Mouse (Mus musculus): ENCODE data around the gene Ifrd1.

The Ifrd1 gene

DNA sequence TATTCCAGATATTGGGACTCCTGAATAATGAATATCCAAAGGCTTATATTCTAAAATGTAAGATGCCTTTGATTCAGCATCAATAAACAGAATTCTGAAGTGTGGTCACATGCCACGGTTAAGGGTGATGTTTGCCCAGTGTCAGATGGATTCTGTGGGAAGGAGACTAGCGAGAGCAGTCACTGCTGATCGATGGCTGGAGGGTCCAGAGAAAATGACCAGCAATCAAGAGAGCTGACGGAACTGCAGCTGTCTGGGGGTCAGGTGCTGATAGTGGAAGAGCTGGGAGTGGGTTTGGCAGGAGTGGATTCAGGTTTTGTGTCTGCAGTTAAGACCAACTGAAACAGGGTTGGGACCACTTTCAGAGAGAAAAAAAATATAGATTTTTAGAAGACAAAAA lies 5.1 kb downstream of the Ifrd1 start:
- DNase-seq (ENCODE audit: low spot score in 2 of 2), result no peak

DNA sequence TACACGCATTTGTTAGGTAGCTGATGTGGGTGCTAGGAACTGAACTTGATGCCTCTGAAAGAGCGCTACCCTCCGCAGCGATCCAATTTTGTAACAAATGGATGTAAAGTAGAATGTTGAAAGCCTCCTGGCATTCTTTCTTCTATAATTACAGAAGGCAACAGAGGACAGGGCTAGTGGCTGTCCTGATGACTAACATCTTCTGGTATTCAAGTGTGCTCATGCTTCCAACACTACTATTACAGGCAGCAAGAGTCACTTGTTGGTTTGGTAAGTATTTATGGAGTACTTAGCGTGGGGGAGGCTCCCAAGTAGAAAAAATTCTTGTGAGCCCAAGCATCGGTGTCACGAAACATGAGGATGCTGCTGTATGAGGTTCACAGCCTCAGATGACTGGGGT lies 9.1 kb downstream of the Ifrd1 start:
- DNase-seq (ENCODE audit: low spot score in 2 of 2), result no peak

DNA sequence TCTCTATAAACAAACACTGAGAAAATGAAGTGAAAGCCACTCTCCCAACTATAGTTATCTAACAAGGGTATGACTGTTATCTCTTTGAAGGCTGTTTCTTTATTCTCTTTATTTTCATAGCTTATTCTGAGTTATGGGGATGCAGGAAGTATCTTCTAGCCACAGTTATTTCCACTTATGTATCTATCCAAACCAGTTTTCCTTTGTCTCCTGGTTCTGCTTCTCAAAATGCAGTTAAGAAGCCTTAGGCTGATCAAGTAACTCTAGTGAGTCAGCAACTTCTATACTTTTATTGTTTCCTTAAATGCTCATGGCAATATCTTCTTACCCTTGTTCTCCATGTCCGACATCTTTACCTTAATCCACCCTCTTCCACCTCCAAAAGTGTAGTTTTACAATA lies 16.1 kb downstream of the Ifrd1 start:
- DNase-seq (ENCODE audit: low spot score in 2 of 2), result no peak

- peak; percentile 49 to 68 for DNase-seq (ENCODE audit: low spot score in 2 of 2)
Measured at GRCm38 (mm10) chr12:40231632-40232031, 16.7 kb downstream of the Ifrd1 start.

GRCm38 (mm10) chr12:40224171-40224880 lies 24.0 kb downstream of the Ifrd1 start:
- no peak for DNase-seq (ENCODE audit: low spot score in 2 of 2)

DNA sequence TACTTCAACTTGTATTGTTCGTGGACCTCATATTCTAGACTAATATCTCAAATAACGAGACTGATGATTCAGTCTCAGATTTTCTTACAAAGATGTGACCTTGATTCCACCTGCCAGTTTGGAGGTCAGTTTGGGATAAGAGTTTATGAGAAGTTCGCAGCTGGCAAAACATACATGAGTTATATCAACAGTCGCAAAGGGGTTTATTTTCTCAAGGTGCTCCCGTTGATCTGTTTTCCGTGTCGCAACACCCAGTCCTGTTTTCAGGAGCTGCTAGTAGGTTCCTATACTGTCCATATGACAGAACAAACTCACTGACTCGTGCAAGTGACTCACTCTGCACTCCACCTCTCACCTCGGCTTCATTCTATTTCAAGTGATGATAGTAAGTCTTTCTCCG lies 24.6 kb downstream of the Ifrd1 start:
- DNase-seq (ENCODE audit: low spot score in 2 of 2), result no peak

GRCm38 (mm10) chr12:40223082-40223619 lies 25.2 kb downstream of the Ifrd1 start:
- DNase-seq (ENCODE audit: low spot score in 2 of 2), result peak; percentile 100

- peak; percentile 96 for DNase-seq (ENCODE audit: low spot score in 2 of 2)
Measured at GRCm38 (mm10) chr12:40222251-40223081, 25.8 kb downstream of the Ifrd1 start.

- DNase-seq (ENCODE audit: low spot score in 2 of 2), result no peak
Measured at GRCm38 (mm10) chr12:40221611-40222010, 26.7 kb downstream of the Ifrd1 start.

GRCm38 (mm10) chr12:40220896-40221295 lies 27.4 kb downstream of the Ifrd1 start:
- no peak for DNase-seq (ENCODE audit: low spot score in 2 of 2)

- no peak for DNase-seq (ENCODE audit: low spot score in 2 of 2)
Measured at GRCm38 (mm10) chr12:40220001-40220570, 28.2 kb downstream of the Ifrd1 start.

DNA sequence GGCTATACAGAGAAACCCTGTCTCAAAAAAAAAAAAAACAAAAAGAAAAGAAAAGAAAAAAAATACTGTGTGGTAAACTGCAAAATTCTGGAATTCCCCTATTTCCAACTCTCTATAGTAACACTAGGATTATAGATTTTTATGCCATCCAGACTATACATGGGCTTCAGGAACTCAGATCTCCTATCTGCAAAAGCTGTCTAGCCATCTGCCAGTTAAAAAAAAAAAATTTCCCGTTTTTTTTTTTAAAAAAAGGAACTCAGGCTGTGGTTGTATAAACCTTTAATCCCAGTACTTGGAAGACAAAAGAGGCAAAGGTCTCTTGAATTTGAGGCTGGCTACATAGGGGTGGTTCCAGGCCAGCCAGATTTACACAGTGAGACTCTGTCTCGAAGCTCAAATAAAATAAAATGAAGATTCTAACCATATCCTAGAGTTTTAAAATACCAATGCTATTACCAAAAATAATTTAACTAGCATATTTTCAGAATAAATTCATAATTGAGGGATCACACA lies 29.8 kb downstream of the Ifrd1 start:
- DNase-seq (ENCODE audit: low spot score in 2 of 2), result no peak

GRCm38 (mm10) chr12:40217776-40218175 lies 30.5 kb downstream of the Ifrd1 start:
- no peak for DNase-seq (ENCODE audit: low spot score in 2 of 2)

- no peak for DNase-seq (ENCODE audit: low spot score in 2 of 2)
Measured at GRCm38 (mm10) chr12:40214888-40215876, 33.1 kb downstream of the Ifrd1 start.

- no peak for DNase-seq (ENCODE audit: low spot score in 2 of 2)
Measured at GRCm38 (mm10) chr12:40209049-40209448, 39.3 kb downstream of the Ifrd1 start.

DNA sequence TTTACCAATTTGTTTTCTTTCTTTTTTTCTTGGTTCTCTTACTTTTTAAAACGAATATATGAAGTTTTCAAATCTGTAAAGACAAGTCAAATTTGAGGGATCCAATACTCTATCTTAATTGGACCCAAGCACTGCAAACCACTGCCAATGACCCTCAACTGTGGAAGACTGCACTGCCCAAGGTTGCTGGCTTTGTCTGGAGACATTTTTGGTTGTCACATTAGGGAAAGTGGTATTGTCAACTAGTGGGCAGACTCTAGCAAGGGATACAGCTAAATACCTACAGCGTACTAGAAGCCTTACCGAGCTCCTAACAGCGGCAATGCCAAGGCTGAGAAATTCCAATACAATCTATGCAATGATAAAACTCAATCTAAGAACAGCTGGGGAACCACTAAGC lies 40.4 kb downstream of the Ifrd1 start:
- no peak for DNase-seq (ENCODE audit: low spot score in 2 of 2)

DNA sequence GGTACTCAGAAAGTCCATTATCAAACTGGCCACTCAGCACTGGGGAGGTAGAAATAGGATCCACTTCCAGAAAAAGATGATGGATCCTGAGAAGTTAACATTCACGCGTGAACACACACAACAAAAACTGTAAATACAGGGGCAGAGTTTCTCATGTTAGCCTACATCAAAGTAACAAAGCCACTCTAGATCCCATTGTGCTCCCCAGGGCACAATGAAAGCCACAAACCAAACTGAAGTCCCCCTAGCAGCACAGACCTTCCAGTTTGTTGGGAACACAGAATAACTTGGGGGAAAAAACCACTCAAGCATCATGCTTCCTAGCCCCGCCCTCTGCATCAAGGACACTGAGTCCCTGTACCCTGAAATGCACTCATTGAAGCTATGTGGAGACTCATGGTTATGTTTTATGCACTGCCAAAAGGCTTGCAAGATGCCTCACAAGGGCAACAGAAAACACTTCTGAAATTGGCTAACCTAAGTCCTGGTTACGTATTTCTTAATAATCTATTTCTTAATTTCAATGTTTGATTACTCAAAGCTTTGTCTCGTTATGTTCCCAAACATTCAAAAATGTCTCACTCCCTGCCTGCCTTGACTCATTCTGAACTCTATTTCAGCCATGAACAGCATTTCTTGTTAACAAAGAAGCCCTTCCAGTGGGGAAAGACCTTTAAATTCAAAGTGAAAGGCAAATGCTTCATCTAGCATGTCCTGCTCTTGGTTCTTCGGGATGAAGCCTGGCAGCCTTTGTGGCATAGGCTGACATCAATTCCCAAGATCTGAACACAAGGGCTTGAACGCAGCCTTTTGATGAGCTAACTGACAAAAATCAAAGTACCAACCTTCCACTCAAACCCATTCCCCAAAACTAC lies 45.9 kb downstream of the Ifrd1 start:
- no peak for DNase-seq (ENCODE audit: low spot score in 2 of 2)

GRCm38 (mm10) chr12:40200484-40201235 lies 47.6 kb downstream of the Ifrd1 start:
- no peak for DNase-seq (ENCODE audit: low spot score in 2 of 2)

DNA sequence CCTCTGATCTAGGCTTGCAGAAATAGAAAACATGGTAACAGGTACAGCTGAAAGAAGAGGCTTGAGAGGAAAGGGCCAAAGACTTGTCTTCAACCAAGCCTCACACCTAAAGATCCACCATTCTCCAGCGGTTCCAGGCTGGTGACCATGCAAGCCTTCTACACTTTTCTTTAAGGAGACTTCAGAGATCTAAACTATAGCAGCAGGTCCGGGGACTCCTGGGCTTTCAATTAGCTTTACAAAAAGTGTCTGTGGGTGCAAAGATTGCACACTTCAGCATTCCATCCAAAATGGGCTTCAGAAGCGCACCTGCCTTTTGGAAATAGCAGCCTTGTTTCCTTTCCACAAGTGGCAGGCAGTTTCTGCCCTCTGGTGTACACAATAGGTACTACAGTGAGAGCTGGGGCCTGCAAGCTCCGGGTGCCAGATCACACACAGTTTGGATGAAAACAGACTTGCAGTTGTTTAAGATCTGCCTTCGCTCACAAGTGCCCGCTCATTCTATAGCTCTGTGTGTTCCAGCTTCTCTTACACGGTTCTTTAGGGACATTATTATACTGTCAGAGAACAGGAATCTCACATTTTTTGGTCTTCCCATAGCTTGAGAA lies 48.4 kb downstream of the Ifrd1 start:
- DNase-seq (ENCODE audit: low spot score in 2 of 2), result peak; percentile 57 to 62

All from right cerebral cortex, postnatal 36 days (tissue).